Mouse (Mus musculus) neural tube, embryonic 15.5 days (tissue): ENCODE measurements around the gene Myo3b. TPM values are rescaled to one million over a fixed set of nuclear protein-coding genes. Genes with fewer than 3 reads are reported as not detected.
"Not testable (repeated sequence)": the region's sequence is repeated elsewhere in the genome, so short reads cannot be mapped to it uniquely, and the experiment has no call there.

ENCODE experiments used
- ATAC-seq: fragments of 200-750 bp; cut with Nextera tagmentation; 2 replicates; pipeline ENCODE4 v1.8.0; 2017; ENCODE audit warnings: mild to moderate bottlenecking, moderate TSS enrichment, moderate library complexity; ENCODE audit not compliant: low FRiP score
- H3K27ac ChIP-seq: fragments of 300-500 bp; sonication (generic); replicated peaks from 2 replicates; pipeline ENCODE4 v1.5.1; 2015; ENCODE audit warnings: mild to moderate bottlenecking, inconsistent platforms
- H3K27me3 ChIP-seq: fragments of 300-500 bp; sonication (generic); replicated peaks from 2 replicates; pipeline ENCODE4 v1.6.1; 2015; ENCODE audit warnings: inconsistent platforms
- H3K36me3 ChIP-seq: fragments of 300-500 bp; sonication (generic); 2 replicates; pipeline ENCODE4 v1.6.1; 2015; ENCODE audit warnings: inconsistent platforms
- H3K4me1 ChIP-seq: fragments of 300-500 bp; sonication (generic); 2 replicates; pipeline ENCODE4 v1.6.1; 2015; ENCODE audit warnings: inconsistent platforms
- H3K4me2 ChIP-seq: fragments of 300-500 bp; sonication (generic); 2 replicates; pipeline ENCODE4 v1.6.1; 2015; ENCODE audit warnings: inconsistent platforms, mild to moderate bottlenecking, moderate library complexity
- H3K4me3 ChIP-seq: fragments of 300-500 bp; sonication (generic); replicated peaks from 2 replicates; pipeline ENCODE4 v1.5.1; 2015; ENCODE audit warnings: mild to moderate bottlenecking, inconsistent platforms
- H3K9ac ChIP-seq: fragments of 300-500 bp; sonication (generic); replicated peaks from 2 replicates; pipeline ENCODE4 v1.6.1; 2015; ENCODE audit warnings: mild to moderate bottlenecking, inconsistent platforms
- H3K9me3 ChIP-seq: fragments of 300-500 bp; sonication (generic); replicated peaks from 2 replicates; pipeline ENCODE4 v1.6.1; 2016; ENCODE audit warnings: inconsistent platforms
- WGBS: fragments of 180-500 bp; shearing (Covaris S2); methylation state at CpG from one replicate; pipeline ENCODE4 v1.1.7; 2015; ENCODE audit warnings: mixed read lengths; 5-methylcytosine and 5-hydroxymethylcytosine counted together
- polyA plus RNA-seq: library from polyadenylated mRNA; unstranded; fragments of >200 nt; fragmentation: Nextera tagmentation; extraction: Ambion mirVana; gene quantifications from 2 replicates; pipeline ENCODE4 v1.2.1, GENCODE M21; 2015

The Myo3b gene
- 0.19 and 0.22 TPM in 2 replicates for polyA plus RNA-seq

- no peaks in the 10 kb centered on the region for H3K27me3 ChIP-seq
- peaks cover 14% of the 10 kb centered on the region for H3K4me1 ChIP-seq
- ATAC-seq: no peak
- no peaks in the 10 kb centered on the region for H3K36me3 ChIP-seq
- WGBS: 29% methylated on average over 7 of the region's 7 CpGs
- H3K4me3 ChIP-seq: no peak within 1 kb of the TSS
- no peak within 1 kb of the TSS for H3K4me2 ChIP-seq
- 0 out of 2 replicates have a peak within 1 kb of the TSS, but pooled peaks have one; percentile 14 for H3K9ac ChIP-seq
- H3K27ac ChIP-seq: no peak within 1 kb of the TSS
- H3K9me3 ChIP-seq: no peaks in the 10 kb centered on the region
These were observed at the start of gene Myo3b for GRCm38 (mm10) chr2:70038752-70039151. Gene Myo3b, plus strand, starts transcription at chr2:70039126.

- no peak overlapping the region for H3K4me2 ChIP-seq
- ATAC-seq: no peak
- peaks cover 32% of the 10 kb centered on the region for H3K36me3 ChIP-seq
- 97% methylated on average over 6 of the region's 6 CpGs for WGBS
- H3K9ac ChIP-seq: no peak overlapping the region
- no peak overlapping the region for H3K27ac ChIP-seq
- H3K4me1 ChIP-seq: no peaks in the 10 kb centered on the region
- no peaks in the 10 kb centered on the region for H3K27me3 ChIP-seq
- no peaks in the 10 kb centered on the region for H3K9me3 ChIP-seq
- no peak overlapping the region for H3K4me3 ChIP-seq
These were observed 49.7 kb upstream of the Myo3b start for GRCm38 (mm10) chr2:69989224-69989623.

- Histone ChIP-seq H3K27me3 (no peaks in the 10 kb centered on the region), H3K4me3 (no peak overlapping the region), H3K36me3 (peaks cover 38% of the 10 kb centered on the region), H3K9ac (no peak overlapping the region), H3K4me1 (no peaks in the 10 kb centered on the region), H3K27ac (no peak overlapping the region), H3K9me3 (no peaks in the 10 kb centered on the region), H3K4me2 (no peak overlapping the region)
- 58% methylated on average over 2 of the region's 2 CpGs for WGBS
- ATAC-seq: no peak
These were observed 48.3 kb upstream of the Myo3b start for GRCm38 (mm10) chr2:69990647-69991046.

GRCm38 (mm10) chr2:69994082-69994736, 44.7 kb upstream of the Myo3b start:
- not testable (repeated sequence) for H3K9me3 ChIP-seq, H3K4me3 ChIP-seq, H3K9ac ChIP-seq, ATAC-seq, H3K4me2 ChIP-seq, H3K27me3 ChIP-seq, H3K27ac ChIP-seq, H3K4me1 ChIP-seq
- WGBS: 94% methylated on average over 3 of the region's 3 CpGs
- peaks cover 33% of the 10 kb centered on the region for H3K36me3 ChIP-seq

DNA sequence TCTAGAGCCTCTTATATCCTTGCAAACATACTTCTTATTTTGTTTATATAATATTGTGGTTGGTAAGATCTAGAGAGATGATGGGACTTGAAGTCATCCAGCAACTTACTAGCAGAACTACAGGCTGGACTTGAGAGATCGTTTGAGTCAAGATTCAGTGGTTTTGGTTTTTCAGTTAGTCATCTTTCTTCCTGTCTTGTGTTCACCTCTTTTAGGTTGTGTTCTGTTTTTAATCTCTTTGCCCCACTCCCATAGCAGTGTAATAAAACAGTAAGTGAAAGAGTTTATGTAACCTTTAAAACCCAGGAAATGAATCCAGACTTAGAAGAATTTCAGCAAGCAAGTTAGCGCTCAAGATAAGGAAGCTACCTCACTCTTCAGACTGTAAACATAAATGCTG, 44.1 kb upstream of the Myo3b start:
- Histone ChIP-seq H3K4me3 (no peak overlapping the region), H3K4me1 (no peaks in the 10 kb centered on the region), H3K4me2 (no peak overlapping the region), H3K36me3 (peaks cover 27% of the 10 kb centered on the region), H3K9ac (no peak overlapping the region), H3K27me3 (no peaks in the 10 kb centered on the region), H3K27ac (no peak overlapping the region), H3K9me3 (no peaks in the 10 kb centered on the region)
- ATAC-seq: no peak
- 84% methylated on average over 2 of the region's 2 CpGs for WGBS

GRCm38 (mm10) chr2:69999097-69999770, 39.7 kb upstream of the Myo3b start:
- Histone ChIP-seq H3K9ac (no peak overlapping the region), H3K36me3 (peaks cover 14% of the 10 kb centered on the region), H3K4me3 (no peak overlapping the region), H3K4me2 (no peak overlapping the region), H3K27me3 (no peaks in the 10 kb centered on the region), H3K4me1 (no peaks in the 10 kb centered on the region), H3K27ac (no peak overlapping the region), H3K9me3 (no peaks in the 10 kb centered on the region)
- ATAC-seq: no peak
- 77% methylated on average over 7 of the region's 7 CpGs for WGBS

- Histone ChIP-seq H3K27ac (no peak overlapping the region), H3K36me3 (peaks cover 11% of the 10 kb centered on the region), H3K9ac (no peak overlapping the region), H3K4me1 (no peaks in the 10 kb centered on the region), H3K4me2 (no peak overlapping the region), H3K27me3 (no peaks in the 10 kb centered on the region), H3K9me3 (no peaks in the 10 kb centered on the region), H3K4me3 (no peak overlapping the region)
- 90% methylated on average over 6 of the region's 6 CpGs for WGBS
- ATAC-seq: no peak
These were observed 38.6 kb upstream of the Myo3b start for GRCm38 (mm10) chr2:70000316-70000715.

DNA sequence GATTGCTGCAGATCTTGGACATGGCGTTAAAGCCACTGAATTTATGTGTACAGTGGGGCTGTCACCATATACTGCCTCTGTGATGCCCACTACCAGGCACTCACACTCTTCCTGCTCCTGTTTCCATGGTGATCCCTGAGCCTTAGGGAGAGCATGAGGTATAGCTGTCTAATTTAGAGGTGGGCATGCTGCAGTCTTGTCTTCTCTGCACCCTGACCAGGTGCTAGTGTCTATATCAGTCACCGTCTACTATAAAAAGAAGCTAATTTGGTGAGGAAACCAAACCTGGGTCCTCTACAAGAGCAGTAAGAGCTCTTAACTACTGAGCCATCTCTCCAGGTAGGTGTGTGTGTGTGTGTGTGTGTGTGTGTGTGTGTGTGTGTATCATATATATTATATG, 32.4 kb upstream of the Myo3b start:
- H3K4me3 ChIP-seq: no peak overlapping the region
- H3K4me2 ChIP-seq: no peak overlapping the region
- ATAC-seq: no peak
- H3K27ac ChIP-seq: no peak overlapping the region
- H3K36me3 ChIP-seq: peaks cover 21% of the 10 kb centered on the region
- no peaks in the 10 kb centered on the region for H3K9me3 ChIP-seq
- H3K4me1 ChIP-seq: no peaks in the 10 kb centered on the region
- no peaks in the 10 kb centered on the region for H3K27me3 ChIP-seq
- no peak overlapping the region for H3K9ac ChIP-seq
- WGBS: 86% methylated on average over 2 of the region's 2 CpGs

DNA sequence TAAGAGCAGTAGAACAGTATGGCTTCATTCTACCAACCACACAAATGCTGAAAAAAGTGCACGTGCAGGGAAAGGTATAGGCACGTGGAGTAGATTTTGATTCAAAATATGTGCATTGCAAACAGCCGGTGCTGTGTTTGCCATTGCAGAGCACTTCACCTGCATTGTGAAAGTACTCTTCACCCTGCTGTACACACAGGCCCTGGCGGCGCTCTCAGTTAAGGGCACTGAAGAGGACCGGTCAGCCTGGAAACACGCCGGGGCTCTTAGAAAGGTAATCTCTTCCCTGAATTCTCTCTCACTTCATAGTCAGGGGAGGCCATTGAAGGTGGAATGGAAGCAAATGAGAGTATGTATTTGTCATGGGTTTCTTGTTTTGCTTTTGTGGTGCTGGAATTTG, 26.0 kb upstream of the Myo3b start:
- WGBS: 95% methylated on average over 8 of the region's 8 CpGs
- no peak overlapping the region for H3K4me3 ChIP-seq

GRCm38 (mm10) chr2:70018236-70018635, 20.7 kb upstream of the Myo3b start:
- no peak for ATAC-seq
- no peak overlapping the region for H3K27ac ChIP-seq
- H3K9ac ChIP-seq: no peak overlapping the region
- 0 out of 2 replicates have a peak, but pooled peaks cover 4% of the 10 kb centered on the region for H3K4me1 ChIP-seq
- no peak overlapping the region for H3K4me3 ChIP-seq
- H3K4me2 ChIP-seq: no peak overlapping the region
- WGBS: 74% methylated on average over 6 of the region's 6 CpGs
- no peaks in the 10 kb centered on the region for H3K27me3 ChIP-seq
- H3K9me3 ChIP-seq: no peaks in the 10 kb centered on the region
- H3K36me3 ChIP-seq: peaks cover 36% of the 10 kb centered on the region

More for the DNA sequence above, 26.0 kb upstream of the Myo3b start:
- H3K9ac ChIP-seq: no peak overlapping the region
- no peak overlapping the region for H3K4me2 ChIP-seq
- H3K27me3 ChIP-seq: no peaks in the 10 kb centered on the region
- no peaks in the 10 kb centered on the region for H3K4me1 ChIP-seq
- H3K36me3 ChIP-seq: peaks cover 22% of the 10 kb centered on the region
- no peaks in the 10 kb centered on the region for H3K9me3 ChIP-seq
- ATAC-seq: no peak
- H3K27ac ChIP-seq: no peak overlapping the region

DNA sequence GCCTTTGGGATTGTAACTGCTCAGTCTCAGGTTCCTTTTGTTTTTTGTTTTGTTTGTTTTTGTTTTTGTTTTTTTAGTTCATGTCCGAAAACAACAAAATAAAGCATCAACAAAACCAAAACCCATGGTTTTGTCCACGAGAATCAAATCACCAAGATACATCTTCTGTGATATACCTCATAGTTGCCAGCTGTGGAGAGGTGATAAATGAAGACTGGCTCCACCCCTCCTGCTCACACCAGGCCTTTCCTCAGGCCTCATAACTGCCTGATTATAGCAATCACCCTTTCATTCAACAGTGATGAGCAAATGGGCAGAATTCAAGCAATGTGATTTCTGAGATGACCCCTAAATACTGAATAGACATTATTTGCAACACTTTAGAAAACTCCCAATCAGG, 14.5 kb upstream of the Myo3b start:
- 91% methylated on average over 2 of the region's 2 CpGs for WGBS
- H3K9me3 ChIP-seq: peaks cover 7% of the 10 kb centered on the region; the same call in 1 of the 2 replicates
- H3K4me2 ChIP-seq: no peak overlapping the region
- no peak overlapping the region for H3K4me3 ChIP-seq
- H3K9ac ChIP-seq: no peak overlapping the region
- H3K4me1 ChIP-seq: 0 out of 2 replicates have a peak, but pooled peaks cover 4% of the 10 kb centered on the region
- no peaks in the 10 kb centered on the region for H3K27me3 ChIP-seq
- no peak for ATAC-seq
- H3K36me3 ChIP-seq: peaks cover 17% of the 10 kb centered on the region
- H3K27ac ChIP-seq: no peak overlapping the region

DNA sequence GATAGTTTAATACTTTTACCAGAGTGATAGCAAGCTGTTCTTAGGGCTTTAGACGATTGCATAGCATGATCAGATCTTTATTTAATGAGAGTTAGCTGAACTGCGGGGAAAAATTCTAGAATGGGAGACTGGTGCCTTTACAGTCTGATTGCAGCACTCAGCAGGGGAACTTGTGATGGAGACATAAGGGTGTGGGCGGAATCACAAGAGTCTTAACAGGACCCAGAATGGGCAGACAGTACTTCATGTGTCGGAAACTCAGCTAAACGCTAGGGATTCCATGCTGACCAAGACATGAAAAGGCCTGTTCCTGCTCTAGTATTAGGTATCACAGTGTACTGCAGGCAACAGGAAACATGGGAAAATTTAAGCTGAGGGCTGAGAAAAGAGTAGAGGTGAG, 13.2 kb upstream of the Myo3b start:
- 89% methylated on average over 5 of the region's 5 CpGs for WGBS
- H3K9me3 ChIP-seq: peaks cover 7% of the 10 kb centered on the region; the same call in 1 of the 2 replicates
- no peak for ATAC-seq
- no peak overlapping the region for H3K4me3 ChIP-seq
- H3K4me2 ChIP-seq: no peak overlapping the region
- no peaks in the 10 kb centered on the region for H3K4me1 ChIP-seq
- no peaks in the 10 kb centered on the region for H3K27me3 ChIP-seq
- no peak overlapping the region for H3K27ac ChIP-seq
- H3K36me3 ChIP-seq: peaks cover 13% of the 10 kb centered on the region
- H3K9ac ChIP-seq: no peak overlapping the region
